Mouse (Mus musculus): ENCODE results near the gene Fance.
"Not testable (repeated sequence)": the region's sequence is repeated elsewhere in the genome, so short reads cannot be mapped to it uniquely, and the experiment has no call there.

Fance gene

GRCm38 (mm10) chr17:28324416-28324815 lies 11.1 kb downstream of the Fance start:
- DNase-seq (ENCODE audit: low read depth in 2 of 2, low spot score in 2 of 2) = not testable (repeated sequence)

DNA sequence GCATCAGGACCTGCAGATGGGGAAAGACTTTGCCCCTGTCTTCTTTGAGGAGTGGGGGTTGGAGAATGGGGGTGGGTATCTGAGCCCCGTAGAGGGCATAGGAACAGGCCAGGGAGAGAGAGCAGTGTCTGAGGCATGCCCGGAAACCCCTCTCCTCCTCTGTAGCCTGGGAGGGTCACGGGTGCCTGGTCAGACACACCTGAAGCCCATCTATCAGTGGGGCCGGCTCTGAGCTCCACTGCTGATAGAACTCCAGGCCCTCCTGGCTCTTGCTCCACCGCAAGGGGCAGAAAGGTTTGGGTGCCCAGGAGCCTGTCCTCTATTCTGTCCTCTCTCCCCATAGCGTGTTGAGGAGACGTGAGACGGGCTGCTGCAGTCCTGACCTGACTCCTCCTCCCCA lies 12.4 kb downstream of the Fance start:
- DNase-seq (ENCODE audit: low read depth in 2 of 2, low spot score in 2 of 2) = no peak

DNA sequence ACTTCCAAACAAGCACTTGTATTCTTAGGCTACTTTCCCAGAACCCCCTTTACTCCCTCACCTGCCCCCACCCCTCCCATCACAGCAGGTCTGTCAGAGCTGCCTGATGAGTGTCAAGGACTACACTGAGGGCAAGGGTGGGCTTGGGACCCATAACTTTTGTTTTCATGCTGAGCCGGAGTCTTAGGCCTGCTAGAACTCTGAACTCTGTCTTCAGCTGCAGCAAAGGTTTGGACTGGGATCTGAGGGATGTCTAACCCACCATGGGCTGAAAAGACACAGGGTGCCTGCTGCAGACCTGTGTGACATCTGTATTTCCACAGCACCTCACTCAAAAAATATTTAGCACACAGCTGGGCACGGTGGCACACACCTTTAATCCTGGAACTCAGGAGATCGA lies 13.6 kb downstream of the Fance start:
- DNase-seq (ENCODE audit: low read depth in 2 of 2, low spot score in 2 of 2) = no peak

- no peak for DNase-seq (ENCODE audit: low read depth in 2 of 2, low spot score in 2 of 2)
Measured at GRCm38 (mm10) chr17:28327673-28328325, 14.5 kb downstream of the Fance start.

DNA sequence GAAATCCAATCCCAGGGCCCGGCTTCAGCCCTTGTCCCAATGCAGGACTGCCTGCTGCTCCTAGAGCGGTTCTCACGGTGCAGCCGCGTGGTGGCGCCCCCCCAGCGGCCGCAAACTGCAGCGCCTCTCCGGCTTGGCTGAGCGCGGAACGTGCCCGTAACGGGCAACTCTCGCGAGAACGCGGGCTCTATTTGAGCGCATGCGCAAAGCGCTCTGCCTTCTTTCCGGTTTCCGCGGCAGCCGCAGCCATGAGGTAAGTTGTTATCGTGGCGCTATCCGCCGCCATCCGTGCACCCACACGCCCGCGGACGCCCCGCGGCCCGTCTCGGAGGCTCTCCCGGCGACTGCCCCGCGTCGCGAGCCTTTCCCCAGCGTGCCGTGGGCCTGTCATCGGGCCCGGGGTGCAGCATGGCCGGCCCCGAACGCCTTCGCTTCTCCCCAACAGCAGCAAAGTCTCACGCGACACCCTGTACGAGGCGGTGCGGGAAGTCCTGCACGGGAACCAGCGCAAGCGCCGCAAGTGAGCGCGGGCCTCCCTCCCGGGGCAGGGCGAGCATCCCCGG lies 15.1 kb downstream of the Fance start, which contains the start of gene Rpl10a:
Gene Rpl10a, plus strand, starts transcription at position 106 of the 563 bp plus-strand sequence.
- peak; percentile 97 to 98 for DNase-seq (ENCODE audit: low read depth in 2 of 2, low spot score in 2 of 2)

- DNase-seq (ENCODE audit: low read depth in 2 of 2, low spot score in 2 of 2) = no peak
Measured at GRCm38 (mm10) chr17:28328946-28329345, 15.6 kb downstream of the Fance start.

DNA sequence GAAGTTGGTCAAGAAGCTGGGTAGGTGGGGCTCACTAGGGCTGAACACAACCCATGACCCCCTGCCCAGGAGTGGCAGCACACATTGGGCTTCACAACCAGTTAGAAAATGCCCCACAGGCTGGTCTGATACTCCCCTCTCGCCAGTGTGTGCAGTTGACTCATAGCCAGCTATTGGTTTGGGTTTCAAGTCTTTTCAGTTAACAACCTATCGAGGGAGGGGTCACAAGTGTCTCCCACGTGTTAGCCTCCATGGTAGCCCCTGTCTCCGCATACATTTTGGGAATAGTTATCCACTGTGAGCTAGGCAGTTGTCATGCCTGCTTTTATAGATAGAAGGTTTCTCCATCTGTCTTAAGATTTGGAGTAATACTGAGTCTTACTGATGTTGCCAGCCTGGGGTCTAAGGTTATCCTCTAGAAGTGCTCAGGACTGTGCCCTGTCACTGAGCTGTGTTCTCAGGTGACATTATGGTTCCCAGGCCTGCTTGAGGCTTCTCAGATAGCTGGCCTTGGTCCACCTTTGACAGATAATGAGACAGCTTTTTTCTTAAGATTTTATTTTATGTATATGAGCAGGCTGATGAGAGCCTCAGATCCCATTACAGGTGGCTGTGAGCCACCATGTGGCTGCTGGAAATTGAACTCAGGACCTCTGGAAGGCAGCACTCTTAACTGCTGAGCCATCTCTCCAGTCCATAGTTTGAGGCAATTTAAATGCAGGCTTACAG lies 16.3 kb downstream of the Fance start:
- no peak for DNase-seq (ENCODE audit: low read depth in 2 of 2, low spot score in 2 of 2)

GRCm38 (mm10) chr17:28330232-28330546 lies 16.9 kb downstream of the Fance start:
- DNase-seq (ENCODE audit: low read depth in 2 of 2, low spot score in 2 of 2) = no peak

GRCm38 (mm10) chr17:28330590-28330989 lies 17.3 kb downstream of the Fance start:
- not testable (repeated sequence) for DNase-seq (ENCODE audit: low read depth in 2 of 2, low spot score in 2 of 2)

- DNase-seq (ENCODE audit: low read depth in 2 of 2, low spot score in 2 of 2) = no peak
Measured at GRCm38 (mm10) chr17:28331241-28332112, 18.2 kb downstream of the Fance start.

DNA sequence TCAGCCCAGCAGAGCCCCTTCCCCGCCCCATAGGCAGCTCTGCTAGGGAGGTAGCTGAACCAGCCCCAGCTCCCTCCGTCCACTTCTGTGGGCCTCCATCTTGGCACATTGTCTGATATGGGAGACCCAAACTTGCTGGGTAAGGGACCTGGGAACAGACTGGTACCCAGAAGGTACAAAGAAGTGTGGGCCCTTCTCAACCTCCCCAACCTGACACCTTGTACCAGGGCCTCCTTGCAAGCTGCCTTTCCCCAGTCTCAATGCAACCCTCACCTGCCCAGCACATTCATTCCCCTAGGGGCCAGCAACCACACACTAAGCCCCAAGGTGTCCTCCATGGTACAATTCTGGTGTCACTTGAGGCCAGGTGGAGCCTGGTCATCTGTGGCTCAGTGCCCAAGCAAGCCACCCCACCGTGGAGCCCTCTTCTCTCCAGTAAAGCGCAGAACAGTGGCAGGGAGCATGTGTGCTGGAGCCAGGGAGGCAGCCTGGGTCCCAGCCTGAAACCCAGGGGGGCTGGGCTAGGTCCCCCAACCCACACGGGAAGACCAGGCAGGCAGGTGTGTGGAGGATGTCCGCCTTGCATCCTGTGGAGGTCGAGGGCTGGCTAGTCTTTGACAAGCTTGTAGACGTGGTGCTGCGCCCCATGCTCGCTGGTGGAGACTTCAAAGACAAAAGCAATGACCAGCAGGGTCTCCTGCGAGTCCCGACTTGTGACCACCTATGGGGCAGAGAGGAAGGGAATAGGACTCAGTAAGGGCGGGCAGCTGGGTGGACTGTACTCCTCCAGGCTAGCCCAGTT lies 19.0 kb downstream of the Fance start:
- no peak for DNase-seq (ENCODE audit: low read depth in 2 of 2, low spot score in 2 of 2)

- no peak for DNase-seq (ENCODE audit: low read depth in 2 of 2, low spot score in 2 of 2)
Measured at GRCm38 (mm10) chr17:28332915-28333546, 19.7 kb downstream of the Fance start.

DNA sequence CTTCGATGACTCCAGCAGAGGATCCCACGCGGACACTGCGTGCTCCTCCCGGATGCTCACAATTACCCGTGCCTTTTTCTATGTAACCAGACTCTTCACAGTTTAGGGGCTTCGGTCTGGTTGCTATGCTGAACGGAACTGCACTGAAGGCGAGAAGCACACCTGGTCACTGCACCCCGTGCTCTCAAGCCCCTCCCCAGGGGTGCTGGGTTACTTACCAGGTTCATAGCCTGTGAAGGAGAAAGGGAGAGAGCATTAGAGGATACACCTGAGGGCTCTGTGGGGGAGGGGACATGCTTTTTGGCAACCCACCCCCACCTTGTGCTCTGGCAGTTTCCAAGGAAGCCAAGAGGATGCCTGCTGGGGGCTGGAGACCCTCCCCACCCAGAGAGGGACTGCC lies 21.9 kb downstream of the Fance start:
- DNase-seq (ENCODE audit: low read depth in 2 of 2, low spot score in 2 of 2) = no peak

GRCm38 (mm10) chr17:28337547-28337946 lies 24.2 kb downstream of the Fance start:
- no peak for DNase-seq (ENCODE audit: low read depth in 2 of 2, low spot score in 2 of 2)

DNA sequence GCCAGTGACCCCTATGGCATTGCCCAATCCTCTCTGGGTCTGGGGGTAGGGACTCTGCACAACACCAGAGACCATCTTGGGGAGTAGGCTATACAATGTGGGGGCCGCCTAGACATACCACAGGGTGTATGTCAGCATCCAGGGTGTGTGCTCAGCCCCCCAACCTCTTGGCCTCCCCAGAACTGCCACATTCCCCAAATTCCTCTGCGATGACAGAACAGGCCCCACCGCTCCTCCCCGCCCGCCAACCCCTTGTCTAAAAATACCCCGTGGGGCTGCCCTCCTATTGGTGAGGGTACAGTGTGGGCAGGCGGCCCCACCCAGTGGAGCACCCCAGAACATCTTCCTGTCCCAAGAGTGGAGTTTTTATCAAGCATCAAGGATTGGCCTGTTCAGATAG lies 27.3 kb downstream of the Fance start:
- no peak for DNase-seq (ENCODE audit: low read depth in 2 of 2, low spot score in 2 of 2)

- DNase-seq (ENCODE audit: low read depth in 2 of 2, low spot score in 2 of 2) = no peak
Measured at GRCm38 (mm10) chr17:28341091-28341490, 27.8 kb downstream of the Fance start.

DNA sequence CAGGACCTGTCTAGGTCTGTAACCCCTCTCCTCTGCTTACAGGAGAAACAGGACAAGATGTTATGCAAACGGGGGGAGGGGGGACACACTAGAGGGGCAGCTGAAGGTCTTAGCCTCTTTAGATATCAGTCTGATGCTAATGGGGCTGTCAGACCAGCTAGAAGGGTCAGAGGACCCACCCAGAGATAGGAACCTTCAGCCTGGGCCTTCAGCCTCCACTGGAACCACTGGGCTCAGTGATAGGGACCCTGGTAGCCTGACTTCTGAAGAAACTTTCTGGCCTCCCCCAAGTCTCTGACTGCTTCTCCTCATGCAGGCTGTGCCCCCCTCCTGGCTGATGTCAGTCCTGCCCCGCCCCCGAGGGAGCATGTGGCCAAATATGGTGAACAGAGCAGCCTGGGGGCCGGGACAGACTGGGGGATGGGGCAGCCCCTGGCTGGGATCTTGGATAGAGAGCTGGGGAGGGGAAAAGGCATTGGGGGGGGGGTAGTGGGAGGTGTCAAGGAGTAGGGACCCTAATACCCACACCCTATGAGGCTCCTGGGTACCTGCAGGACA lies 30.8 kb downstream of the Fance start:
- DNase-seq (ENCODE audit: low read depth in 2 of 2, low spot score in 2 of 2) = no peak

GRCm38 (mm10) chr17:28344670-28345069 lies 31.4 kb downstream of the Fance start:
- no peak for DNase-seq (ENCODE audit: low read depth in 2 of 2, low spot score in 2 of 2)

- DNase-seq (ENCODE audit: low read depth in 2 of 2, low spot score in 2 of 2) = no peak
Measured at GRCm38 (mm10) chr17:28345271-28345721, 32.0 kb downstream of the Fance start.

DNA sequence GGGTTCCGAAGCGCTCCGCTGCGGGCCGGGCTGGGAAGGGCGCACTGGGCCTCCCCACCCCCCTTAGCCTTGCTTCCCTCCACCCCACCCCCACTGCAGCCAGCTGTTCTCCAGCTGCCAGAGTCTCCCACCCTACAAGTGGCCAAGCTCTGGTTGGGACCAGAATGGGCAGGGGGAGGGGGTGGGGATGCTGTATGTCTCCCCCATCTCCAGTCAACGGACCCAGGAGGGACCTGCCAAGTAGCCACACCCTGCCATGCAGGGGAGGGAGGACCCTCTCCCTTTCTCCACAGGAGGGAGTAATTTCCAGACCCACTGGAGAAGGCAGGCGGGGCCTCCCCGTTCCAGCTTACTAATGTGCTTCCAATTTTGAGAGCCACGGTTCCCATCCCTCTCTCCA lies 32.6 kb downstream of the Fance start:
- no peak for DNase-seq (ENCODE audit: low read depth in 2 of 2, low spot score in 2 of 2)

Data from CD8-positive naive resting alpha-beta T cell, adult 2 months (primary cell).